Mouse (Mus musculus) macrophage (primary cell): ENCODE data around the gene Prpf3. TPM values are rescaled to one million over a fixed set of nuclear protein-coding genes. Genes with fewer than 3 reads are reported as not detected.

Experiments used
- polyA plus RNA-seq: library from polyadenylated mRNA; stranded (reverse); fragments of 250-400 nt; gene quantifications from 3 replicates; pipeline ENCODE4 v1.2.4, GENCODE M21; 2018; ENCODE audit warnings: inconsistent platforms

Gene Prpf3
- polyA plus RNA-seq, 1 experiment from 2014 or later: 29.6 TPM

Other genes starting within 250 kb of the Prpf3 start
- 79.1 to 122 TPM (median 121 TPM) in 3 replicates for gene Ensa, start 230.9 kb downstream of the Prpf3 start, polyA plus RNA-seq
- 251 to 507 TPM (median 488 TPM) in 3 replicates for gene Mcl1, start 197.1 kb downstream of the Prpf3 start, polyA plus RNA-seq
- 0.38 to 3.1 TPM (median 1.9 TPM) in 3 replicates for gene Adamtsl4, start 168.0 kb downstream of the Prpf3 start, polyA plus RNA-seq
- gene Ecm1, start 116.3 kb downstream of the Prpf3 start, polyA plus RNA-seq: 105 to 185 TPM (median 109 TPM) in 3 replicates
- 16.5 to 26.6 TPM (median 17.3 TPM) in 3 replicates for gene Tars2, start 95.7 kb downstream of the Prpf3 start, polyA plus RNA-seq
- 15.5 to 19.9 TPM (median 19.3 TPM) in 3 replicates for gene Rprd2, start 37.0 kb downstream of the Prpf3 start, polyA plus RNA-seq
- gene Mrps21, start 15.6 kb upstream of the Prpf3 start, polyA plus RNA-seq: 241 to 288 TPM (median 280 TPM) in 3 replicates
- gene Ciart, start 26.4 kb upstream of the Prpf3 start, polyA plus RNA-seq: 0.90 to 1.9 TPM (median 1.7 TPM) in 3 replicates
- gene BC028528, start 36.1 kb upstream of the Prpf3 start, polyA plus RNA-seq: 76.4 to 139 TPM (median 117 TPM) in 3 replicates
- gene Aph1a, start 38.1 kb upstream of the Prpf3 start, polyA plus RNA-seq: 49.5 to 102 TPM (median 98.0 TPM) in 3 replicates
- gene Car14, start 48.8 kb upstream of the Prpf3 start, polyA plus RNA-seq: not detected in 3 replicates
- 40.1 to 196 TPM (median 80.7 TPM) in 3 replicates for gene Anp32e, start 73.4 kb upstream of the Prpf3 start, polyA plus RNA-seq
- 189 to 264 TPM (median 249 TPM) in 3 replicates for gene Plekho1, start 140.1 kb upstream of the Prpf3 start, polyA plus RNA-seq
- gene Vps45, start 202.6 kb upstream of the Prpf3 start, polyA plus RNA-seq: 18.6 to 31.7 TPM (median 25.9 TPM) in 3 replicates
- 9.7 to 10.5 TPM (median 10.4 TPM) in 3 replicates for gene Otud7b, start 248.6 kb upstream of the Prpf3 start, polyA plus RNA-seq